Mouse (Mus musculus) neural tube, embryonic 14.5 days (tissue): ENCODE results near the gene Mmp21. TPM values are rescaled to one million over a fixed set of nuclear protein-coding genes. Genes with fewer than 3 reads are reported as not detected.
"Not testable (repeated sequence)": the region's sequence is repeated elsewhere in the genome, so short reads cannot be mapped to it uniquely, and the experiment has no call there.

Source experiments
- ATAC-seq: fragments of 200-750 bp; cut with Nextera tagmentation; 2 replicates; pipeline ENCODE4 v1.8.0; 2017; ENCODE audit warnings: low read depth, mild to moderate bottlenecking, moderate TSS enrichment, moderate library complexity
- H3K27ac ChIP-seq: fragments of 300-500 bp; sonication (generic); 2 replicates; pipeline ENCODE4 v1.5.1; 2014; ENCODE audit warnings: low read depth, mild to moderate bottlenecking, control low read depth, low read length, moderate library complexity, mixed read lengths
- H3K27me3 ChIP-seq: fragments of 300-500 bp; sonication (generic); 2 replicates; pipeline ENCODE4 v1.6.1; 2014; ENCODE audit warnings: low read length; ENCODE audit not compliant: control insufficient read depth, insufficient read depth
- H3K36me3 ChIP-seq: fragments of 300-500 bp; sonication (generic); 2 replicates; pipeline ENCODE4 v1.6.1; 2014; ENCODE audit warnings: low read length, mixed read lengths; ENCODE audit not compliant: control insufficient read depth, insufficient read depth
- H3K4me1 ChIP-seq: fragments of 300-500 bp; sonication (generic); 2 replicates; pipeline ENCODE4 v1.6.1; 2014; ENCODE audit warnings: low read length; ENCODE audit not compliant: control insufficient read depth, insufficient read depth
- H3K4me2 ChIP-seq: fragments of 300-500 bp; sonication (generic); 2 replicates; pipeline ENCODE4 v1.6.1; 2014; ENCODE audit warnings: mild to moderate bottlenecking, low read depth, low read length, control low read depth
- H3K4me3 ChIP-seq: fragments of 300-500 bp; sonication (generic); 2 replicates; pipeline ENCODE4 v1.5.1; 2014; ENCODE audit warnings: low read depth, low read length, control low read depth, mixed read lengths
- H3K9ac ChIP-seq: fragments of 300-500 bp; sonication (generic); replicated peaks from 2 replicates; pipeline ENCODE4 v1.6.1; 2014; ENCODE audit warnings: low read depth, mild to moderate bottlenecking, control low read depth, low read length, mixed read lengths
- H3K9me3 ChIP-seq: fragments of 300-500 bp; sonication (generic); 2 replicates; pipeline ENCODE4 v1.6.1; 2016; ENCODE audit warnings: low read length; ENCODE audit not compliant: control insufficient read depth
- WGBS: fragments of 180-500 bp; shearing (Covaris S2); extraction: QIAGEN DNeasy Blood & Tissue Kit; methylation state at CpG from one replicate; pipeline ENCODE4 v1.1.7; 2014; 5-methylcytosine and 5-hydroxymethylcytosine counted together
- polyA plus RNA-seq: library from polyadenylated mRNA; unstranded; fragments of >200 nt; fragmentation: Nextera tagmentation; extraction: Ambion mirVana; gene quantifications from 2 replicates; pipeline ENCODE4 v1.2.1, GENCODE M21; 2014

Gene Mmp21
- polyA plus RNA-seq, 1 experiment from 2014 or later, result 0.15 TPM

DNA sequence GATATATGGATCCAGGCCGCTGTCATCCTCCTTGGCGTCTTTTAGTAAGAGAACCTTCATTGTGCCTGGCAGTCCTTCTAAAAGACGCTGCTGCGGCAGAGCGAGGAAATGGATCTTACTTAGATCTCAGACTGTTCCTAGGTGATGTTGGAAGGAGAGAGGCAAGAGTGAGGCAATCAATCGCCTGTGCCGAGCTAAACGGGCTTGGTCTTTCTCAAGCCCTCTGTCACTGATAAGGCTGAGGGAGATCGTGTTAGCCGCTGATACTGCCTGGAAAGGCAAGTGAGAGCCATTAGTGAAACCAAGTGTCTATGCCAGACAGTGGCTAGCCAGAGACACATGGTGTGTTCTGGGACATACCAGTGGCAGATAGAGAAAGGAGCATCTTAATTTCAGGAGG is 22.5 kb upstream of the Mmp21 start:
- Histone ChIP-seq H3K9ac (no peak overlapping the region), H3K4me3 (no peak overlapping the region), H3K27ac (no peak overlapping the region), H3K4me2 (no peak overlapping the region), H3K36me3 (no peaks in the 10 kb centered on the region), H3K4me1 (no peaks in the 10 kb centered on the region), H3K27me3 (no peaks in the 10 kb centered on the region), H3K9me3 (no peaks in the 10 kb centered on the region)
- WGBS, result 92% methylated on average over 10 of the region's 10 CpGs
- no peak for ATAC-seq

DNA sequence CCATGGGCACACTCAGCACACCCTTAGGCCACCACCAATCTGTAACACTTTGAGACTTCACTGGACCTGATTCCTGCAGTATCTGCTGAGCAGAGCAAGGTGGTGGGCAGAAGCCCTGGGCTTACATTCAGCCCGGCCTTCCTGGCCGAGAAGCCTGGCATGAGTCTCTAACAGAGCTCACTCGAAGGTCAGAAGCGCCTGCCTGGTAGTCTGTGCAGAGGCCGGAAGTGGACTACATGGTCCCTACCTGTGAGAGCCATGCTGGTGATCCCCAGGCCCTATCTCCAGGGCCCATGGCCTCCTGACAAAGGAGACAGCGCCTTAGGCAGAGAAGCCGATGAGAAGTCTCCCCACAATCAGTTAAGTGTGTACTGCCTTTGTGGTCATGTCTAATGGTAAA is 21.5 kb upstream of the Mmp21 start:
- Histone ChIP-seq H3K4me1 (no peaks in the 10 kb centered on the region), H3K4me2 (no peak overlapping the region), H3K4me3 (no peak overlapping the region), H3K27me3 (no peaks in the 10 kb centered on the region), H3K36me3 (peaks cover 5% of the 10 kb centered on the region), H3K9me3 (no peaks in the 10 kb centered on the region), H3K9ac (no peak overlapping the region), H3K27ac (no peak overlapping the region)
- no peak for ATAC-seq
- 96% methylated on average over 7 of the region's 7 CpGs for WGBS

DNA sequence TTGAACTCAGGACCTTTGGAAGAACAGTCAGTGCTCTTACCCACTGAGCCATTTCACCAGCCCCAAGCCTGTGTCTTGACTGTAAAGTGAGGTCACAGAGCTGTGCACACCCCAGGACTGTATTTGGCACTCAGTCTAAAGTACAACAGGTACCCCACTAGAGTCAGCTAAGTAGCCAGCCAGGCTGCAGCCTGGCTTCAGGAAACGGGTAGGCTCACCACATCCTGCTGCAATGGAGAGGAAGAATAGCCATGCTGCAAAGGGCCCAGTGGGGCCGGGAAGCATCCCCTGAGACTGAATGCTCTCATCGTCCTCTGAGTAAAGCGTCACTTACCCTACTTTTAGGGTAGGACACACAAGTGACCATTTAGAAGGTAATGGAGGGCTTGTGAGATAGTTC is 20.0 kb upstream of the Mmp21 start:
- H3K27ac ChIP-seq, result no peak overlapping the region
- WGBS, result 87% methylated on average over 4 of the region's 4 CpGs
- H3K27me3 ChIP-seq, result no peaks in the 10 kb centered on the region
- H3K9me3 ChIP-seq, result no peaks in the 10 kb centered on the region
- H3K4me2 ChIP-seq, result no peak overlapping the region
- H3K9ac ChIP-seq, result no peak overlapping the region
- no peak overlapping the region for H3K4me3 ChIP-seq
- no peak for ATAC-seq
- no peaks in the 10 kb centered on the region for H3K4me1 ChIP-seq
- H3K36me3 ChIP-seq, result peaks cover 5% of the 10 kb centered on the region

DNA sequence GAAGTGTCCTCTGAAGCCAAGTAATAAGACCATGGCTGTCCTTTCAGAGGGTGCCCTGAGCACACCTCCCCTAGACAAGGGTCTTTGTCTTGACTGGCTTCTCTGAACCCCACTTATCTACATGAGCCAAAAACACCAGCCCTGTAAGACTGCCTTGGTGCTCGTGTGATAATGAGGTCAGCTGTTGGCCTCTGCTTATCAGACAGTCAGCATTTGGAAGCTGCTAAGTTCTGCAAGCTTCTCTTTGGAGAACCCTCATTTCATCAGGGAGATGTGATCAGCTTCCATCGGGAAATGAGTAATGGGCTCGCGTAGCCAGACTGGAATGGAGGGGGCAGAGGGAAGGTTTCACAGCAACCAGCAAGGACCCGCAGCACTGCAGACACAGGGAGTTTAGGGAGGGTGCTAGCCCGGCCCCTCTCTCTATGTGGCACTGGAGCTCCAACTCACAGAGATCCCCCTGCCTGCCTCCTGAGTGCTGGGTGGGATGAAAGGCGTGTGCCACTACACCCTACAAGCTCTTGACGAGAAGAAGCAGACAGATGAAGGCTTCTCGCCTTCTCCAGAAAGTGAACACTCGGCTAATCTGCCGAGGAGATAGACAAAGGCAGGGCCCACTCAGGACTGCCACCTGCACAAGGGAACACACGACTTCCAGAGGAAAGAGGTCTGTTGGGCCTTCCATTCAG is 18.3 kb upstream of the Mmp21 start:
- Histone ChIP-seq H3K27me3 (no peaks in the 10 kb centered on the region), H3K36me3 (peaks cover 5% of the 10 kb centered on the region), H3K27ac (no peak overlapping the region), H3K4me3 (no peak overlapping the region), H3K9ac (no peak overlapping the region), H3K9me3 (no peaks in the 10 kb centered on the region), H3K4me1 (no peaks in the 10 kb centered on the region), H3K4me2 (no peak overlapping the region)
- no peak for ATAC-seq
- WGBS, result 93% methylated on average over 12 of the region's 12 CpGs

- not testable (repeated sequence) for H3K4me2 ChIP-seq, H3K4me1 ChIP-seq, H3K36me3 ChIP-seq, ATAC-seq, H3K9me3 ChIP-seq, H3K27me3 ChIP-seq, H3K4me3 ChIP-seq, H3K27ac ChIP-seq, H3K9ac ChIP-seq
These were observed 5.8 kb upstream of the Mmp21 start for GRCm38 (mm10) chr7:133685644-133686043.

- Histone ChIP-seq H3K9ac (no peak overlapping the region), H3K27ac (no peak overlapping the region), H3K9me3 (no peaks in the 10 kb centered on the region), H3K4me3 (no peak overlapping the region), H3K4me2 (no peak overlapping the region), H3K27me3 (no peaks in the 10 kb centered on the region), H3K36me3 (0 out of 2 replicates have a peak, but pooled peaks cover 3% of the 10 kb centered on the region), H3K4me1 (no peaks in the 10 kb centered on the region)
- 97% methylated on average over 6 of the region's 6 CpGs for WGBS
- ATAC-seq, result no peak
These were observed 4.8 kb upstream of the Mmp21 start for GRCm38 (mm10) chr7:133684701-133685100.

DNA sequence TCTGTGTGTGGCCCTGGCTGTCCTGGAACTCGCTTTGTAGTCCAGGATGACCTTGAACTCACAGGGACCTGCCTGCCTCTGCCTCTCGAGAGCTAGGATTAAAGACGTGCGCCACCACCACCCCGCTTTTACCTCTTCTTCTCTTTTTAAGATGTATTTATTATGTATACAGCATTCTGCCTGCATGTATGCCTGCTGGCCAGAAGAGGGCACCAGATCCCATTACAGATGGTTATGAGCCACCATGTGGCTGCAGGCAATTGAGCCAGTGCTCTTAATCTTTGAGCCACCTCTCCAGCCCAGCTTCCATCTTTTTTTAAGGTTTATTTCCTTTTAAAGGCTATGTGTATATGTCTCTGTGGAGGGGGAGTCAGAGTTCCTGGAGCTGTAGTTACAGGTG is 4.2 kb upstream of the Mmp21 start:
- Histone ChIP-seq H3K9ac (no peak overlapping the region), H3K27me3 (no peaks in the 10 kb centered on the region), H3K4me2 (no peak overlapping the region), H3K27ac (no peak overlapping the region), H3K4me1 (no peaks in the 10 kb centered on the region), H3K4me3 (no peak overlapping the region), H3K9me3 (no peaks in the 10 kb centered on the region), H3K36me3 (0 out of 2 replicates have a peak, but pooled peaks cover 1% of the 10 kb centered on the region)
- 92% methylated on average over 5 of the region's 5 CpGs for WGBS
- ATAC-seq, result no peak

DNA sequence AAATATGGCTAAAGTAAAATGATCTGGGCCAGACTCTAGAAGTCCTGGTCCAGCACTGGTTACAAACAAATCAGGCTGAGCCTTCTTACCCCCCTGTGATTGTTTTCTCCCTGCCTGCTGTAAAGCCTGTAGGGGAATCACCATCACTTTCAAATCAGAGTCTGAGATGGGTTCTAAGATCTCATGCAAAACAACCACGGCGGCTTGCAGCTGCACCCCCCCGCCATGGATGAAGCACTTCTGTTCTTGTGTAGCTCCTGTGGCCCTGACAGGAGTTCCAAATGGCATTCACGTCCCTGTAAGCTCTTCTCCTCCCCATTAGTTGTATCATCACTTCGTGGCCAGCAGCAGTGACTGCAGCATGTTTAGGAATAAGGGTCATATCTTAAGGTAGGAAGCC is 3.8 kb upstream of the Mmp21 start:
- H3K27ac ChIP-seq, result no peak overlapping the region
- no peak overlapping the region for H3K9ac ChIP-seq
- no peak overlapping the region for H3K4me2 ChIP-seq
- no peaks in the 10 kb centered on the region for H3K4me1 ChIP-seq
- no peak for ATAC-seq
- H3K4me3 ChIP-seq, result no peak overlapping the region
- no peaks in the 10 kb centered on the region for H3K9me3 ChIP-seq
- WGBS, result 90% methylated on average over 5 of the region's 5 CpGs
- no peaks in the 10 kb centered on the region for H3K27me3 ChIP-seq
- no peaks in the 10 kb centered on the region for H3K36me3 ChIP-seq

- 67% methylated on average over 4 of the region's 4 CpGs for WGBS
- Histone ChIP-seq H3K36me3 (no peaks in the 10 kb centered on the region), H3K27ac (no peak overlapping the region), H3K27me3 (no peaks in the 10 kb centered on the region), H3K9ac (no peak overlapping the region), H3K4me1 (no peaks in the 10 kb centered on the region), H3K4me2 (no peak overlapping the region), H3K9me3 (no peaks in the 10 kb centered on the region), H3K4me3 (no peak overlapping the region)
- ATAC-seq, result no peak
These were observed 422 bp downstream of the Mmp21 start for GRCm38 (mm10) chr7:133679439-133679838.
